Mouse (Mus musculus): Measurements from ENCODE around the gene Cabcoco1. TPM values are rescaled to one million over a fixed set of nuclear protein-coding genes. Genes with fewer than 3 reads are reported as not detected.
A peak's percentile ranks its signal among the peaks of the same experiment; 100 is the strongest.

Gene Cabcoco1
- polyA plus RNA-seq, 1 experiment from 2014 or later = 1.3 TPM

DNA sequence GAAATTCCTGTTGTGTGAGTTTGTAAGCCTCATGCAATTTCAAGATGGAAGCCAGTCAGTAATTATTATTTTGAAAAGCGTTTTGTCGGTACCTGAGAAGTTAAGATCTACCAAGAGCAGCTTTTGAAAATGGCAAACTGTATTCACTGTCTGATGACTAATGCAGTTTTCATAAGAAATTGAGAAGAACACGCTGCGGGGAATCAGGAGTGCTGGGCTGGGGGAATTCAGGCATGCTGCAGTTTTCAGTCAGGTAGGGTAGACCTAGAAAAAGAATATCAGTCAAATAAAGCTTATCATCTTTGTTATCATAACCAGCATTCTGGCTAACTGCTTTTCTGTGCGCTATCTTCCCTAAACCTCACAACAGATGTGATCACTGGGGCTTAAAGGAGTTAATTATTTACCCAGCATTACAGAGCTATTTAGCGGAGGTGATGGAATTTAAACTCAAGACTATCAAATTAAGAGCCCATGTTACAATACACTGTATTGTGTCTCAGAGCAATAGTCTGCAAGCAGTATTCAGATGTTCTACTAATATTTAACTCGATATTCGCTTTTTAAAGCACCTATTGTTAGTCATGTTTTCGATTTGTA lies 9.1 kb upstream of the Cabcoco1 start:
- Histone ChIP-seq H3K4me1 (0 out of 2 replicates have a peak, but pooled peaks cover 3% of the 10 kb centered on the region), H3K27me3 (replicated peaks) (no peaks in the 10 kb centered on the region), H3K4me3 (replicated peaks) (no peak overlapping the region), H3K9ac (replicated peaks) (no peak overlapping the region), H3K27ac (replicated peaks) (peak overlapping the region; percentile 65), H3K9me3 (replicated peaks) (no peaks in the 10 kb centered on the region), H3K4me2 (no peak overlapping the region), H3K36me3 (no peaks in the 10 kb centered on the region)
- peak; percentile 59 for ATAC-seq (ENCODE audit: low FRiP score)
- 60% methylated on average over 9 of the region's 9 CpGs for WGBS

DNA sequence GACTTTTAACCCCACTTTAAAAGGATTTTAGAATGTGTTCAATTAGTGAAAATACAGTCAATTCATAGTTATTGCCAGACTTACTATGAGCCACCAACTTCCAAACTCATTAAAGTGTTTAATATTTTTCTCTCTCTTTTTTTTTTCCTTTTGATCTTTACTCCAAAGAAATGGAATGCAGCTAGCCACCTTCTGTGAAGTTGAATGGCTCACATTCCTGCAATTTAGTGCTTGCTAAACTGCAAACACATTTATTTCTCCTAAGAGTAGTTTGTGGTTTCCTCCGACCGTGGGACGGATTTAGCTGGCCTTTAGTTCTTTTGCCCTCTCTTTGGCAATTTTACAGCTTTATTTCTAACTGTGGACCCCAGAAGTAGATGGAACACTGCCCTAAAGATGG lies 1.4 kb upstream of the Cabcoco1 start:
- no peaks in the 10 kb centered on the region for H3K9me3 ChIP-seq (replicated peaks)
- no peak for ATAC-seq (ENCODE audit: low FRiP score)
- no peak overlapping the region for H3K27ac ChIP-seq (replicated peaks)
- no peak overlapping the region for H3K4me2 ChIP-seq
- WGBS = 59% methylated on average over 3 of the region's 3 CpGs
- no peak overlapping the region for H3K9ac ChIP-seq (replicated peaks)
- H3K27me3 ChIP-seq (replicated peaks) = no peaks in the 10 kb centered on the region
- H3K4me1 ChIP-seq = peaks cover 17% of the 10 kb centered on the region
- H3K36me3 ChIP-seq = no peaks in the 10 kb centered on the region
- no peak overlapping the region for H3K4me3 ChIP-seq (replicated peaks)

DNA sequence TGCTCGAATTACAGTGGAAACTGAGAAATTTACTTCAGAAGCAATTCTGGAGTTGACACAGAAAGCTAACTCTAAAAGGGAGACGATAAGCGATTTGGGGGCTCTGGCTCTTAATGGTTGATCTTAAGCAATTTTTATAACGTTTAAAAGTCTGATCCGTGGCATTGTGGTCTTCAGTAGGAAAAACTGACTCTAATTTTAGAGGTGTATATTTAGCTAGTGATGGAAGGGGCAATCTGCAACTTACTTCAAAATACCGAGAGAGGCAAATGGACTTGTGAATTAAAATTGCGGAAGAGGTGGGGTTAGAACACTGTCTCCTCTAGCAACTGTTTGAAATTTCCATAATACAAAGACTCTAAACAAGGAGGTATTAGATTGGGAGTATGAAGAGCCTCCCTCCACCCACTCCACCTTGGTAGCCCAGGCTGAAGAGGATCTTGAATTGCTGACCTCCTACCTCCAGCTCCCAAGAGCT lies 286 bp upstream of the Cabcoco1 start:
- Histone ChIP-seq H3K27ac (replicated peaks) (no peak overlapping the region), H3K27me3 (replicated peaks) (no peaks in the 10 kb centered on the region), H3K4me2 (peak overlapping the region; percentile 57), H3K36me3 (no peaks in the 10 kb centered on the region), H3K9ac (replicated peaks) (no peak overlapping the region), H3K9me3 (replicated peaks) (no peaks in the 10 kb centered on the region), H3K4me3 (replicated peaks) (peak overlapping the region; percentile 32), H3K4me1 (peaks cover 17% of the 10 kb centered on the region)
- ATAC-seq (ENCODE audit: low FRiP score) = no peak
- 45% methylated on average over 7 of the region's 7 CpGs for WGBS

DNA sequence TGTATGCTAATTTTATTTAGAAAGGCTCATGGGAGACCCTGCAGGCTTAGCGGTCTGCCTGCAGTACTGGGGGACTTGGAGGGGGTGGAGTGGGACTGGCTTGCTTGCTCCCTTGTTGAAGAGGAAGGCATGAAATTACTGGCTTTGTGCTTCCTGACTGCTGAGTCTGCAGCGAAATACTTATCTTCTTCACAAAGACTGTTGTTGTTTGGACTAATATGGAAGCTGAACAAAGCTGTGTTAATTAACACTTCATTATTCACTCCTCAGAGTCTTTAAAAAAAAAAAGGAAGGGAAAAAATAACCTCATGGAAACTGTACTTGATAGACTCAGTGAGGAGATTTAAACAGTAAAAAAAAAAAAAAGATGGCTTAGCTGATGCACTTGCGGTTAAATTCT lies 1.1 kb downstream of the Cabcoco1 start:
- peak; percentile 57; the same call in 1 of the 2 replicates for ATAC-seq (ENCODE audit: low FRiP score)
- H3K27ac ChIP-seq (replicated peaks) = no peak overlapping the region
- H3K4me3 ChIP-seq (replicated peaks) = no peak overlapping the region
- peak overlapping the region; percentile 57; the same call in 1 of the 2 replicates for H3K4me2 ChIP-seq
- no peaks in the 10 kb centered on the region for H3K27me3 ChIP-seq (replicated peaks)
- H3K9me3 ChIP-seq (replicated peaks) = no peaks in the 10 kb centered on the region
- 19% methylated on average over 3 of the region's 3 CpGs for WGBS
- no peaks in the 10 kb centered on the region for H3K36me3 ChIP-seq
- peaks cover 17% of the 10 kb centered on the region for H3K4me1 ChIP-seq
- H3K9ac ChIP-seq (replicated peaks) = no peak overlapping the region

DNA sequence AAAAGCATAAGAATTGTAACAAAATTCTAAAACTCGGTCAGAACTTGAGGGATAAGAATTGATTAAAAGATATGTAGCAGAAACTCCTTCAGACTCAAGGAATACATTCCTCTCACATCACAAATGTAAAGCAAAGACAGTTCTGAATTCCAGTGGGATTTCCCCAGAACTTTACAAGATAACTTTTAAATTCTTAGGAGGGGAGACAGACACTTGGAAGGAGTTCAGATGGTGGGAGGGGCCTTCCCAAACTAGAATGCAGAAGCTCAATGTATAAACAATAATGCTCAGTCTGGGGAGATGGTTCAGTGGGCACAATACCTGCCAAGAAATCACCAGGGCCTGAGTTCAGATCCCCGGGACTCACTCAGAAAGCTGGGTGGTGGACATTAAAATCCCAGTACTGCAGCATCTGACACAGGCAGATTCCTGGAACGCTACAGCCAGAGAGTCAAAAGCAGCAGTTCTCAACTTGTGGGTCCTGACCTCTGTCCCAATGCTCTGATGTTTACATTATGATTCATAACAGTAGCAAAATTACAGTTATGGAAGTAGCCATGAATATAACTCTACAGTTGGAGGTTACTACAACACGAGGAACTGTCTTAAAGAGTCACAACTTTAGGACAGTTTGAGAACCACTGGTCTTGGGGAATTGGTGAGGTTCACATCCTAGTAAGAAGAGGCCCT lies 4.3 kb downstream of the Cabcoco1 start:
- Histone ChIP-seq H3K9ac (replicated peaks) (no peak overlapping the region), H3K27ac (replicated peaks) (no peak overlapping the region), H3K27me3 (replicated peaks) (no peaks in the 10 kb centered on the region), H3K4me2 (no peak overlapping the region), H3K4me3 (replicated peaks) (no peak overlapping the region), H3K9me3 (replicated peaks) (no peaks in the 10 kb centered on the region), H3K4me1 (peaks cover 17% of the 10 kb centered on the region), H3K36me3 (no peaks in the 10 kb centered on the region)
- WGBS = 76% methylated on average over 4 of the region's 4 CpGs
- ATAC-seq (ENCODE audit: low FRiP score) = no peak

DNA sequence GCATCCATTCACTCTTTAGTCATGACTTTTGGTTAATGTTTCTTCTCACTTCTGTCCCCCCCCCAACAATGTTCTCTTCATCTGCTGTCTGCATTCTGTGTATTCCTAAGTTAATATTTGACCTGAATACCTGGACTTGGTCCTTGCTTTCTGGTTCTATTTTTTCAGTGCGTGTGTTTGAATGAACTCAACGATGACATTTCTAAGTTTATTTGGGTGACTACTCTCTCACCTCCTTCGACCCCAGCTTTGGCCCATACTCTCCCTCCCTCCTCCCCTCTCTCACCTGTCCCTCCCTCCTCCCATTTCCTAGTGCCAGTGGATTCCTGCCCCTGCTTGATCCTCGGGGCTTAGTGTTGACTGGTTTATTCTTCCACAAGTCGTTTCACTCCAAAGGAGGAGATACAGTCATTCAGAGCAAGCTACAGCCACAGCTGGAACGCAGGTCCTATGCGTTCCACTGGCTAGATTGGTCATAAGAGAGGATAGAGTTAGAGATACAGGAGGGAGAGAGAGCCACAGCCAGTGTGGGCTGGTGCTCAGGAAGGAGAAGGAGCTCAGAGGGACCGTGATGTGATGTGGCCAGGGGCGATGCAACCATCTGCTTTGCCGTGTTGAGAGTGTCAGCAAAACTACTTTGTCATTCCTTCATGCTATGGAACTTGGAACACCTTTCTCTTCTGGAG lies 12.2 kb downstream of the Cabcoco1 start:
- 88% methylated on average over 10 of the region's 10 CpGs for WGBS
- H3K4me1 ChIP-seq = no peaks in the 10 kb centered on the region
- no peak overlapping the region for H3K4me2 ChIP-seq
- ATAC-seq (ENCODE audit: low FRiP score) = no peak
- no peaks in the 10 kb centered on the region for H3K27me3 ChIP-seq (replicated peaks)
- H3K36me3 ChIP-seq = no peaks in the 10 kb centered on the region
- H3K4me3 ChIP-seq (replicated peaks) = no peak overlapping the region
- H3K9me3 ChIP-seq (replicated peaks) = no peaks in the 10 kb centered on the region
- H3K27ac ChIP-seq (replicated peaks) = no peak overlapping the region
- H3K9ac ChIP-seq (replicated peaks) = no peak overlapping the region

DNA sequence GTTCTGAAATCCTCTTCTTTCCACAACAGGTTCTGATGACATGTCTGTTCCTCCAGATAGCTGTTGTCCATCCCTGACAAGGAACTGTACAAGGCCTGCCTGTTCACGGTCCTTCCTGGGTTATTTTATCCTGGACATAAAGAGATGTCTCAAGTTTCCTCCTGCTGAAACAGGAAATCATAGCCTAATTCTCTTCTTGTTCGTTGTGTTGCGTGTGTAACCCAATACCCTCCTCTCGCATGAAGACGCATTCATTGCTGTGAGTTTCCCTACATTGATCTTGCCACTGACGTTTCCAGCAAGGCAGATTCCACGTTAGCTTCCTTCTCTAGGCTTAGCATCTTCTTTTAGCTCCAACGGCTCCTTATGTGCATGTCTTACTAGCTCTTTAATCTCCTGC lies 12.7 kb downstream of the Cabcoco1 start:
- no peak overlapping the region for H3K9ac ChIP-seq (replicated peaks)
- H3K4me2 ChIP-seq = no peak overlapping the region
- WGBS = 76% methylated on average over 8 of the region's 8 CpGs
- no peaks in the 10 kb centered on the region for H3K4me1 ChIP-seq
- no peak overlapping the region for H3K4me3 ChIP-seq (replicated peaks)
- ATAC-seq (ENCODE audit: low FRiP score) = no peak
- H3K36me3 ChIP-seq = no peaks in the 10 kb centered on the region
- H3K27me3 ChIP-seq (replicated peaks) = no peaks in the 10 kb centered on the region
- H3K27ac ChIP-seq (replicated peaks) = no peak overlapping the region
- no peaks in the 10 kb centered on the region for H3K9me3 ChIP-seq (replicated peaks)

DNA sequence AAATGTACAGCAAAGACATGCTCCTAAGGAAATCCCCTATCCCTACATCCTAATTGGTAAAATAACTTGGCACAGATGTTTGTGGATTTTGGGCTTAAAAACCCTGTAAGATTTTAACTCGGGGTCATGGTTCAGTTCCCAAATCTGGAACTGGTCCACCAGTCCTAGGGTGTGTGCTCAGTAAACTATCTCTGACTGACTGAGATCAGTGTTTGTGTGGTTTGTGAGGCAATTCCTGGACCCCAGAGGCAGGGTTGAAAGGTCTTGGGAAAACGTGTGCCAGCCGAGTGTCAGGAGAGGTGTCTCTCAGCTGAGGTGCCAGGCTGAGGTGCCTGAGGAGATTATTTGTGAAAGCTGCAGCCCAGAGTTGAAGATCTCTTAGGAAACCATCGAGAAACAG lies 19.6 kb downstream of the Cabcoco1 start:
- ATAC-seq (ENCODE audit: low FRiP score) = no peak
- Histone ChIP-seq H3K36me3 (no peaks in the 10 kb centered on the region), H3K4me1 (no peaks in the 10 kb centered on the region), H3K27me3 (replicated peaks) (no peaks in the 10 kb centered on the region), H3K4me2 (no peak overlapping the region), H3K4me3 (replicated peaks) (no peak overlapping the region), H3K27ac (replicated peaks) (no peak overlapping the region), H3K9me3 (replicated peaks) (no peaks in the 10 kb centered on the region), H3K9ac (replicated peaks) (no peak overlapping the region)
- WGBS = 83% methylated on average over 4 of the region's 4 CpGs

DNA sequence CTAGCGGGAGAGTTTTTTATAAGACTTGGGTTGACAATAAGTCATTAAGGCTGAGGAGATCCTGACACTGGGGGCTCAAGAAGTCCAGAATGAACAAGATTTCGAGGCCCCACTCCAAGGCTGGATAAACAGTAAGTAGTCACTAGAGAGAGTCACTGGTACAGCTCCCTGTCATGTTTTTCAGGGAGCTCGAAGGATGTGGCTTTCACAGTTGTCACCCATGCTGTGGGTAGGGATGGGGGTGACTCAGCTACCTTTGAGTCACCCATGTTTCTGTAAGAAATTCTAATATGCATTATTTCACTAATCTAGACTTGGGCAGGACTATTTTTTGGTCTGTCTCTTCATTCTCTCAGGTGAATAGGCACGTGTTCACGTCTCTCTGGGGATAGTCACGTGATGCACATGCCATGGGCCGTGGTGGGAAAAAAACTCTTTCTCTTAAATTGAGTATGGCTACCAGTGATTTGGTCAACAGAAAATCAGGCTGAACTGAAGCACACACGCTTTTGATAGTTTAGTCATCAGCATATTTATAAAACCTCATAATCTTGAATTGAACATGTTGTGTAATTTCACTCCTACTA lies 29.2 kb downstream of the Cabcoco1 start:
- ATAC-seq (ENCODE audit: low FRiP score) = no peak
- Histone ChIP-seq H3K4me3 (replicated peaks) (no peak overlapping the region), H3K4me1 (no peaks in the 10 kb centered on the region), H3K27me3 (replicated peaks) (no peaks in the 10 kb centered on the region), H3K27ac (replicated peaks) (no peak overlapping the region), H3K4me2 (no peak overlapping the region), H3K9me3 (replicated peaks) (no peaks in the 10 kb centered on the region), H3K9ac (replicated peaks) (no peak overlapping the region), H3K36me3 (no peaks in the 10 kb centered on the region)
- WGBS = 90% methylated on average over 8 of the region's 8 CpGs

DNA sequence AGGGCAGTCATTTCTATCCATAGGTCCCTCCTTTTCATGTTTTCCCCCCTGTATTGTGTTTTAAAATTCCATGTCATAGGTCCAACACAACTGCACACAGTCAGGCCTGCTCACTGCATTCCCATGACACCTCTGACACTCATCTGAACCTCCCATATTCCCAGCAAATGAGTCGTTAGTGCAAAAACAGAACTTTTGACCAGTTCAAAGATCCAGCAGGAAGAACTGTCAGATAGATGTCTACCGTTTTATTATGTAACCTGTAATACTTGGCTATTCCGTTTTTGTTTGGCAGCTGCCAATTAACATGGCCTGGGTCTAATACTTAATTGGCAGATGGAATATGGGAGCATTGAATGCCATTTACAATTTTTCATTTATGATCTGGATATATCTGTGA lies 34.0 kb downstream of the Cabcoco1 start:
- Histone ChIP-seq H3K27me3 (replicated peaks) (no peaks in the 10 kb centered on the region), H3K27ac (replicated peaks) (no peak overlapping the region), H3K4me2 (no peak overlapping the region), H3K36me3 (no peaks in the 10 kb centered on the region), H3K4me1 (no peaks in the 10 kb centered on the region), H3K4me3 (replicated peaks) (no peak overlapping the region), H3K9ac (replicated peaks) (no peak overlapping the region), H3K9me3 (replicated peaks) (no peaks in the 10 kb centered on the region)
- WGBS = 93% methylated on average over 3 of the region's 3 CpGs
- ATAC-seq (ENCODE audit: low FRiP score) = no peak

DNA sequence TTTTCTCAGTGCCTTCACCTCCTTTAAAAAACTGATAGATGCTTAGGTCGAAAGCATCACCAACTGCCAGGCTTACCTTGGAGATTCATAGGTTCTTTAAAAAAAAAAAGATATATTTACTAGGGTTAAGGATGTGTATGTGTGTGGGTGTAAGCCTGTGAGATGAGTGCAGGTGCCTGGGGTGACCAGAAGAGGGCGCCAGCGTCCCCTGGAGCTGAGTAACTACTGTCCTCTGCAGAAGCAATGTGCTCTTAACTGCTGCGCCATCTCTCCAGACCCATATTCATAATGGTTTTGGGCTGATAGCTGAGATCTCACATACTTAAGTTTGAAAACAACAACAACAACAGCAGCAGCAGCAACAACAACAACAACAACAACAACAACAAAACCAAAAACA lies 35.5 kb downstream of the Cabcoco1 start:
- H3K4me3 ChIP-seq (replicated peaks) = no peak overlapping the region
- no peak overlapping the region for H3K9ac ChIP-seq (replicated peaks)
- H3K4me1 ChIP-seq = no peaks in the 10 kb centered on the region
- ATAC-seq (ENCODE audit: low FRiP score) = no peak
- H3K9me3 ChIP-seq (replicated peaks) = no peaks in the 10 kb centered on the region
- no peaks in the 10 kb centered on the region for H3K27me3 ChIP-seq (replicated peaks)
- H3K36me3 ChIP-seq = no peaks in the 10 kb centered on the region
- no peak overlapping the region for H3K27ac ChIP-seq (replicated peaks)
- 90% methylated on average over 4 of the region's 4 CpGs for WGBS
- H3K4me2 ChIP-seq = no peak overlapping the region
